Mouse (Mus musculus): Measurements from ENCODE around the gene Wdr93.
A peak's percentile ranks its signal among the peaks of the same experiment; 100 is the strongest.

DNA sequence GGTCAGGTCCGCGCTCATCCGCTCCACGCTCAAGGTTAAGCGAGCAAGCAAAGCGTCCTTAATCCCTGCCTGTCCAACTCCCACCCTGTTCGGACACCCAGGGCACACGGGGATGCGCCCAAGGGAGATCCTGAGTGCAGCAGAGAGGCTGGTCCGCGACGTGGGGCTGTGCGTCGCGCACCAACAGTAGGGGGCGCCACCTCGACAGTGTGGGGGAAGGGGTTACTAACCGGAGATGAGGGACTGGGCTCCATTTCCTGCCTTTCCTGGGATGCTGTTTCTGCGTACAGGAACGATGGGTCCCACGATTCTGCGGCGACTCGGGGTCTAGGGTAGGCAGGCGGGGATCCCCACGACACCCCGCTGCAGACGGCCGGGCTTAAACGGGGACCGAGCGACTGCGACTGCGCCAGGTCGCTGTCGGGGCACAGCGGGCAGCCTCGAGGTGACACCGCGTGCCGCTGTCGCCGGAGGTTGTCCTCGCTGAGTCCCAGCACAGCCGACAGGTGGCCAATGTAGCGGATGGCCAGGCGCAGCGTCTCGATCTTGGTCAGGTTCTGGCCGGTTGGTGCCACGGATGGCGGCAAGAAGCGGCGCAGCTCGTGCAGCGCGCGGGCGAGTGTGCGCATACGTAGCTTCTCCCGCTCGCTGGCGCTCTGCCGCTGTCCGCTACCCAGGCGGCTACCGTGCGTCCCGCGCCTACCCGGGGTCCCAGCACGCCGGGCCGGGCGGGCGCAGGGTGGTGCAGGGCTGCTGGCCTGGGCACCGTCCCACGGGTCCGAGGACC, 49.9 kb downstream of the Wdr93 start:
- peak; percentile 61 for TF ChIP-seq CTCF (IDR thresholded peaks at IDR 0.05; ENCODE audit: insufficient read depth, low read depth, low read length)
- TF ChIP-seq POLR2A (IDR thresholded peaks at IDR 0.05; ENCODE audit: insufficient read depth, low read depth, low read length), result no peak
